Mouse (Mus musculus): Measurements from ENCODE around the gene Aldh1b1. TPM values are rescaled to one million over a fixed set of nuclear protein-coding genes. Genes with fewer than 3 reads are reported as not detected.

Gene Aldh1b1
- polyA plus RNA-seq, 1 experiment from 2014 or later, result 5.0 TPM

GRCm38 (mm10) chr4:45788446-45789081 lies 10.3 kb upstream of the Aldh1b1 start:
- Histone ChIP-seq H3K4me1 (peaks cover 28% of the 10 kb centered on the region), H3K4me3 (no peak overlapping the region), H3K36me3 (replicated peaks) (no peaks in the 10 kb centered on the region), H3K27ac (replicated peaks) (no peak overlapping the region; the same call in 1 of the 2 replicates), H3K9me3 (no peaks in the 10 kb centered on the region), H3K27me3 (replicated peaks; ENCODE audit: low read depth, poor library complexity, severe bottlenecking) (peaks cover 22% of the 10 kb centered on the region)
- 85% methylated on average over 13 of the region's 13 CpGs for WGBS
- no peak for DNase-seq (ENCODE audit: low spot score)

DNA sequence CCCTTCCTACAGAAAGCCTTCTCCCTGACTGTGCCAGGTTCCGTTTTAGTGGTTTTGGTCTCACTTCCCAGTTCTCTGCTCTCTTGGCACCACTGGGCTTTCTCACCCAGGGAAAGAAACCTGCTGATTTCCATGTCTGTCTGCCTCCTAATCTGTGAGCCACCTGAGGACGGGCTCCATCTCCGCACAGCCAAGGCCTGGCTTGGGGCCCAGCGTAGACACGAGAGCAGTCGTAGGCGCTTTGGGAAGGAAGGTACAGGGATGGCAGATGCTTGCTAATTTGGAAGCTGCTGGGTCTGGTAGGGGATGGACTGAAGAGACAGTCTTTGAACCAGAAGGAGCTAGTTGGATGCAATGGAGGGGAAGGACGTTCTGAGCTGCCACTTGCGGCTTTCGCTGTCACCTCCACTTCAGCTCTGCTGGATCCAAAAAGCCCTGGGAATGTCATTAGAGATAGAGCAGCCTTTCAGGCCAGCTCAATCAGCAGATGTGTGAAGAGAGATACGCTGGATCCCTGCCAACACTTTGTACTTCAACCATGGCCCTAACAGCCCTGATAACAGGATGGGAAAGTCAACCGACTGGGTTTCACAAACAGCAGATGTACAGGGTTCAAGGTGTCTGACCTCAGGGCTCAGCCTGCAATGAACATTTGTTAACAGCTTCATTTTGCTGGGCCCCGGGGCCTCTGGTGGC lies 9.4 kb upstream of the Aldh1b1 start:
- Histone ChIP-seq H3K4me3 (no peak overlapping the region), H3K4me1 (peaks cover 30% of the 10 kb centered on the region), H3K9me3 (no peaks in the 10 kb centered on the region), H3K36me3 (replicated peaks) (no peaks in the 10 kb centered on the region), H3K27me3 (replicated peaks; ENCODE audit: low read depth, poor library complexity, severe bottlenecking) (peaks cover 22% of the 10 kb centered on the region), H3K27ac (replicated peaks) (peak overlapping the region; percentile 54)
- 66% methylated on average over 13 of the region's 13 CpGs for WGBS
- no peak for DNase-seq (ENCODE audit: low spot score)

GRCm38 (mm10) chr4:45790018-45790417 lies 8.8 kb upstream of the Aldh1b1 start:
- Histone ChIP-seq H3K27me3 (replicated peaks; ENCODE audit: low read depth, poor library complexity, severe bottlenecking) (peaks cover 22% of the 10 kb centered on the region), H3K36me3 (replicated peaks) (no peaks in the 10 kb centered on the region), H3K4me1 (peaks cover 30% of the 10 kb centered on the region), H3K4me3 (no peak overlapping the region), H3K27ac (replicated peaks) (no peak overlapping the region), H3K9me3 (no peaks in the 10 kb centered on the region)
- 87% methylated on average over 2 of the region's 2 CpGs for WGBS
- DNase-seq (ENCODE audit: low spot score), result no peak

- 3% methylated on average over 12 of the region's 12 CpGs for WGBS
- Histone ChIP-seq H3K36me3 (replicated peaks) (no peaks in the 10 kb centered on the region), H3K4me1 (peaks cover 30% of the 10 kb centered on the region), H3K9me3 (no peaks in the 10 kb centered on the region), H3K27ac (replicated peaks) (peak overlapping the region; percentile 87), H3K4me3 (peak overlapping the region; percentile 54), H3K27me3 (replicated peaks; ENCODE audit: low read depth, poor library complexity, severe bottlenecking) (peaks cover 10% of the 10 kb centered on the region)
- peak; percentile 78 for DNase-seq (ENCODE audit: low spot score)
These were observed 3.5 kb upstream of the Aldh1b1 start for GRCm38 (mm10) chr4:45795191-45795811.

GRCm38 (mm10) chr4:45796760-45797159 lies 2.1 kb upstream of the Aldh1b1 start:
- H3K36me3 ChIP-seq (replicated peaks), result no peaks in the 10 kb centered on the region
- H3K4me1 ChIP-seq, result peaks cover 32% of the 10 kb centered on the region
- DNase-seq (ENCODE audit: low spot score), result no peak
- H3K27ac ChIP-seq (replicated peaks), result no peak overlapping the region
- H3K9me3 ChIP-seq, result no peaks in the 10 kb centered on the region
- H3K4me3 ChIP-seq, result no peak overlapping the region
- peaks cover 10% of the 10 kb centered on the region for H3K27me3 ChIP-seq (replicated peaks; ENCODE audit: low read depth, poor library complexity, severe bottlenecking)
- 75% methylated on average over 5 of the region's 5 CpGs for WGBS

- no peak for DNase-seq (ENCODE audit: low spot score)
- Histone ChIP-seq H3K4me3 (no peak overlapping the region), H3K27me3 (replicated peaks; ENCODE audit: low read depth, poor library complexity, severe bottlenecking) (peaks cover 7% of the 10 kb centered on the region), H3K4me1 (peaks cover 30% of the 10 kb centered on the region), H3K27ac (replicated peaks) (no peak overlapping the region; the same call in 1 of the 2 replicates), H3K9me3 (no peaks in the 10 kb centered on the region), H3K36me3 (replicated peaks) (peaks cover 6% of the 10 kb centered on the region; the same call in 1 of the 2 replicates)
- WGBS, result 38% methylated on average over 3 of the region's 3 CpGs
These were observed 1.2 kb downstream of the Aldh1b1 start for GRCm38 (mm10) chr4:45799956-45800537.

GRCm38 (mm10) chr4:45802900-45803299 lies 4.1 kb downstream of the Aldh1b1 start:
- Histone ChIP-seq H3K27me3 (replicated peaks; ENCODE audit: low read depth, poor library complexity, severe bottlenecking) (peaks cover under 1% of the 10 kb centered on the region; the same call in 1 of the 2 replicates), H3K27ac (replicated peaks) (no peak overlapping the region), H3K4me1 (peaks cover 21% of the 10 kb centered on the region), H3K9me3 (no peaks in the 10 kb centered on the region), H3K36me3 (replicated peaks) (peaks cover 6% of the 10 kb centered on the region; the same call in 1 of the 2 replicates), H3K4me3 (no peak overlapping the region)
- 94% methylated on average over 14 of the region's 14 CpGs for WGBS
- no peak for DNase-seq (ENCODE audit: low spot score)

- H3K27ac ChIP-seq (replicated peaks), result no peak overlapping the region
- no peak overlapping the region for H3K4me3 ChIP-seq
- no peaks in the 10 kb centered on the region for H3K9me3 ChIP-seq
- peaks cover 5% of the 10 kb centered on the region for H3K4me1 ChIP-seq
- WGBS, result 40% methylated on average over 7 of the region's 7 CpGs
- H3K36me3 ChIP-seq (replicated peaks), result peaks cover 5% of the 10 kb centered on the region; the same call in 1 of the 2 replicates
- no peak for DNase-seq (ENCODE audit: low spot score)
- 0 out of 2 replicates have a peak, but pooled peaks cover 11% of the 10 kb centered on the region for H3K27me3 ChIP-seq (replicated peaks; ENCODE audit: low read depth, poor library complexity, severe bottlenecking)
These were observed 9.2 kb downstream of the Aldh1b1 start for GRCm38 (mm10) chr4:45808034-45808433.

DNA sequence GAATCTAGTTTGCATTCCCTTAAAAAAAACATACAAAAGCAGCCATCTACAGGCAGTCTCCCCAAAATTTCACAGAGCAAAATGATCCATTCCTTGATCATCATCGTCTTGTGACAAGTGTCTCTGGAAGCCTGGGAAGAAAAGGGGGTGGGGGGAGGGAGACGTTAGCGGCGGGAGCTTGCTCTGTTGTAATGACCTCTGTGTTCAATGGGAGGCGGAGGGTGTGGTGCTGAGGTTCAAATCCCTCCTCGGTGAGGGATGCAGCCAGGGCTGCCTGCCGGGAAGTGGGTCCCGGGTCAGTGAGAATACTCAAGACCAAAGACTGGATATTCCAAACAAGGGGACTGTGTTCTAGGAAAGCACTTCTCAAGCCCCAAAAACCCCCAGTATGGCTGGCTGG lies 12.4 kb downstream of the Aldh1b1 start:
- H3K4me3 ChIP-seq, result no peak overlapping the region
- 0 out of 2 replicates have a peak, but pooled peaks cover 11% of the 10 kb centered on the region for H3K27me3 ChIP-seq (replicated peaks; ENCODE audit: low read depth, poor library complexity, severe bottlenecking)
- H3K36me3 ChIP-seq (replicated peaks), result 0 out of 2 replicates have a peak, but pooled peaks cover 3% of the 10 kb centered on the region
- H3K27ac ChIP-seq (replicated peaks), result no peak overlapping the region
- no peaks in the 10 kb centered on the region for H3K9me3 ChIP-seq
- no peak for DNase-seq (ENCODE audit: low spot score)
- WGBS, result 9% methylated on average over 8 of the region's 8 CpGs
- peaks cover 11% of the 10 kb centered on the region for H3K4me1 ChIP-seq

GRCm38 (mm10) chr4:45815542-45815941 lies 16.7 kb downstream of the Aldh1b1 start:
- Histone ChIP-seq H3K9me3 (no peaks in the 10 kb centered on the region), H3K36me3 (replicated peaks) (0 out of 2 replicates have a peak, but pooled peaks cover 3% of the 10 kb centered on the region), H3K27me3 (replicated peaks; ENCODE audit: low read depth, poor library complexity, severe bottlenecking) (peaks cover 20% of the 10 kb centered on the region), H3K4me3 (no peak overlapping the region), H3K4me1 (peaks cover 33% of the 10 kb centered on the region), H3K27ac (replicated peaks) (no peak overlapping the region)
- 33% methylated on average over 7 of the region's 7 CpGs for WGBS
- peak; percentile 59 for DNase-seq (ENCODE audit: low spot score)

DNA sequence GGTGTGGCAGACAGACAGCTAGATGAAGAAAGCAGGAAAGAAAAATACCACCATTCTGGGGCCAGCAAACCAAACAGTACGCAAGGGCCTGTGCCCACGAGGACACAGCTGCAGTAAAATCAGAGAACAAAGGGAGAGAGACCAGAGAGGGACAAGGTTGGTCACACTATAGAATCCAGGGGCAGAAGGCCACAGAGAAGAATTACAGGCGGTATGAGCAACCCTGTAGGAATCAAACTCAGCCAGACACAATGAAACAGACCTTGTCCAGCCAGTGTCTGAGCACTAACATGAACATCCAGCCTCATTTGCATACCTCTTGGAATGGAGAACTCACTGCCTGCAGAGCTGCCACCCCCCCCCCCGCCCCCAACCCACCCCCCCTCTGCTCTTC lies 20.0 kb downstream of the Aldh1b1 start:
- no peaks in the 10 kb centered on the region for H3K36me3 ChIP-seq (replicated peaks)
- peak overlapping the region; percentile 47 for H3K4me3 ChIP-seq
- peak overlapping the region; percentile 81 for H3K27ac ChIP-seq (replicated peaks)
- DNase-seq (ENCODE audit: low spot score), result peak; percentile 13
- H3K9me3 ChIP-seq, result no peaks in the 10 kb centered on the region
- peaks cover 37% of the 10 kb centered on the region for H3K27me3 ChIP-seq (replicated peaks; ENCODE audit: low read depth, poor library complexity, severe bottlenecking)
- WGBS, result 23% methylated on average over 4 of the region's 4 CpGs
- peaks cover 58% of the 10 kb centered on the region for H3K4me1 ChIP-seq

GRCm38 (mm10) chr4:45819208-45819931 lies 20.5 kb downstream of the Aldh1b1 start:
- Histone ChIP-seq H3K4me3 (peak overlapping the region; percentile 47), H3K4me1 (peaks cover 64% of the 10 kb centered on the region), H3K27me3 (replicated peaks; ENCODE audit: low read depth, poor library complexity, severe bottlenecking) (peaks cover 42% of the 10 kb centered on the region), H3K27ac (replicated peaks) (peak overlapping the region; percentile 81), H3K36me3 (replicated peaks) (no peaks in the 10 kb centered on the region), H3K9me3 (no peaks in the 10 kb centered on the region)
- WGBS, result 2% methylated on average over 17 of the region's 17 CpGs
- peak; percentile 71 for DNase-seq (ENCODE audit: low spot score)

Data from embryonic facial prominence, embryonic 10.5 days (tissue).